Mouse (Mus musculus): Measurements from ENCODE around the gene Rptor.

GRCm38 (mm10) chr11:119593966-119594365 is 8.7 kb upstream of the Rptor start:
- TF ChIP-seq EP300 (IDR thresholded peaks at IDR 0.05; ENCODE audit: insufficient read depth, low read depth, low read length) (no peak), CTCF (IDR thresholded peaks at IDR 0.05) (no peak)

All from heart, adult 2 months (tissue).